Mouse (Mus musculus): ENCODE data around the gene Atpaf1. TPM values are rescaled to one million over a fixed set of nuclear protein-coding genes. Genes with fewer than 3 reads are reported as not detected.

Atpaf1 gene
- total RNA-seq, 2 experiments from 2014 or later = 35.2 to 37.8 TPM

- no peak for DNase-seq (ENCODE audit: low spot score in 2 of 2)
Observed at GRCm38 (mm10) chr4:115795360-115795759, 10.7 kb downstream of the Atpaf1 start.

DNA sequence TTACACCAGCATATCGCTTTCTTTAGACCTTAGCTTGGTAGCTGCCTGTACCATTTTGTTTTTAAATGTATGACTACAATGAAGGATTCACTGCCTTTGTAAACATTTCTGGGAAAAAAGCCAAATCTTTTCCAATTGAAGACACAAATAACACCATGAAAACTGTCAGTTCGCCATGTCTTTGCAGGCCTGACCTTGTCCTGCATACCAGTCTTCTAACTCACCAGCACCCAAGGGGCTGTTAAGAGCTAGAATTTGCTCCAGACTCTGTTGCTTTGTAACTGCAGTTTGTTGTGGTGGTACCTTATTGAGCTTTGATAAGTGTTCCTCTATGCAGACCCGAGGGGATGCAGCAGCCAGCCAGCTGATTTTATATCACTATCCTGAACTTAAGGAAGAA lies 15.4 kb downstream of the Atpaf1 start:
- DNase-seq (ENCODE audit: low spot score in 2 of 2) = no peak

GRCm38 (mm10) chr4:115812326-115812725 lies 27.7 kb downstream of the Atpaf1 start:
- DNase-seq (ENCODE audit: low spot score in 2 of 2) = no peak

DNA sequence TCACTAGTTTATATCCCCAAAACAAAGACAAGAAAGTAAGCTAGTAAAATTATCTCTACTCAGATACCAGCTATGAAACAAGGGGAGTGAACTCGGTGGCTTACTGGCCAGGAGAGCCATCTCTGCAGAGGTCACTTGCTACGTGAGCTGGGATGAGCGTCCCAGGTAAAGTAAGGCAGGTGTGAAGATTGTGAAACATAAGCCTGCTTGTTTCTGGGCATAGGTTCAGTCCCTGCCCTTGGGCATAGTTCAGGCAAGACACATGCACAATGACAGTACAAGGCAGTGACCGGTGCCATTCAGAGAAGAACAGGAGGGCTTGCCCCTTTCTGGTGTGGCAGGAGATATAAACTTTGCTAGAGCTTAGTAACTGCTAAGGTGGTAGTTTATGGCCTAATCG lies 31.0 kb downstream of the Atpaf1 start:
- DNase-seq (ENCODE audit: low spot score in 2 of 2) = no peak

GRCm38 (mm10) chr4:115820199-115820598 lies 35.6 kb downstream of the Atpaf1 start:
- DNase-seq (ENCODE audit: low spot score in 2 of 2) = no peak

GRCm38 (mm10) chr4:115820944-115821343 lies 36.3 kb downstream of the Atpaf1 start:
- no peak for DNase-seq (ENCODE audit: low spot score in 2 of 2)

DNA sequence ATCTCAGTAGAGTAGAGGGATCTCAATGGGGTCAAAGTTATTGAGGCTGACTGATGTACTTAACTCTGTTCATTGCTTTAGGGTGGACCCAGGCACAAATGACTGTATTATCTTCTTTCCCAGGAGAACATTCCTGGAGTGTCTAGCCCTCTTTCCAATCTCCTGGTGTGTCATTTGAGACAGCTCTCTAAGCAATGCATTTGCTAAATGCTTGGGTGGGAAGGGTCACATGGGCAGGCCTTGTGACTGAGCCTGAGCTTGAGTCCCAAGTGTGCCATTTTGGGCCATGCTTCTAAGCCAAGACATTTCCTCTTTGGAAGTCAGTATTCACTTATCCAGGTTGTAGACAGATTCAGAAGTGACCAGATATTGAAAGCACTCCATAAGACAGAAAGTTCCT lies 36.8 kb downstream of the Atpaf1 start:
- DNase-seq (ENCODE audit: low spot score in 2 of 2) = no peak

DNA sequence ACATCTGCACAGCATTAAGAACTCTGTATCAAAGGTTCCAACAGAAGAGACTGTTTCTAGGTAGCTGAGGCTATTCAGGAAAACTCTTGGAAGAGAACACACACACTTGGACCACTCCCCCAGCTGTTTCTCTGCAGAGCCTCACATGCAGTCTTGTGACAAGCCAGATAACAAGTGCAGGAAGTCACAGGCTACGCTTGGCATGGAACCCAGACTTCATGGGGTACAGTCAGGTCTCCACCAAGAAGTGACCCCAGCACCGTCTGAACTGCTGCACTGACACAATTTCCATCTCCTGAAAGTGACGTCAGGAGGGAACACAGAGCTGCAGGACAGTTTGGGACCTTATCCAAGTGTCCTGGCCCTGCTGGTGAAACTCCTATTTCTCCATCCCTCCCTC lies 37.3 kb downstream of the Atpaf1 start:
- DNase-seq (ENCODE audit: low spot score in 2 of 2) = no peak

DNA sequence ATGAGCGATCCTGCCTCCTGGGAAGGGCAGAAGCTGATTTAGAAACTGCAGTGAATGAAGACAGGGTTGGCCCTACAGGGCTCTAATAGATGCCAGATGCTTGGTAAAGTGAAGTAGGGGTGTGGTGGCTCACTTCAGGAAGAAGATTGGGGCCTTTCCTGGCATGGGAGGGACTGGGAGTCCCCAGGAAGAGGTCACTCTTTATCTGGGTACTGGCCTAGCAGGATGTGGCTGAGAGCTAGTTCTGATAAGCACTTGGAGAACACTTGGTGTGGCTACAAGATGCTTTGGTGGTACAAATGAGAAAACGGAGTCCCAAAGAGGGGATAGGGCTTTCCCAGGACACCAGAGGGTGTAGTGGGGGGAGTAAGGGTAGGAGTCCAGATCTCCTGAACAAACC lies 39.6 kb downstream of the Atpaf1 start:
- DNase-seq (ENCODE audit: low spot score in 2 of 2) = no peak

- no peak for DNase-seq (ENCODE audit: low spot score in 2 of 2)
Observed at GRCm38 (mm10) chr4:115825271-115825670, 40.7 kb downstream of the Atpaf1 start.

DNA sequence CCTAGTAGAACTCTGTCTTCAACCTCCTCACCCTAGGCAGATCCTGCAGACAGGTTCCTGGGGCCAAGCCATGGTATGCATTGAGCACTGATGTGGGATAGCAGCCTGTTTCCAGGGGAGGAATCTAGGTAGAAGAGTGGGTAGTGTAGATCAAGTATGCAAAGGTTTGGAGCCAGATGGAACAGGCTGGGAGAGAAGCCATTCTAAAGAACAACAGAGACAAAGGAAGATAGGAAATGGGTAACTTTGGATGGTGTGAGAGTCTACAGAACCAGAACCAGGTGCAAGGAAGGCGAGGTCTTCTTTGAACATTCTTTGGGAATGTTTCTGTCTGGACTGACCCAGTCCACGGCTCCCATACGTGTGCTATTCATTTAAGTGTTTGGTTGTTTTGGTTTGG lies 42.5 kb downstream of the Atpaf1 start:
- no peak for DNase-seq (ENCODE audit: low spot score in 2 of 2)

- no peak for DNase-seq (ENCODE audit: low spot score in 2 of 2)
Observed at GRCm38 (mm10) chr4:115827535-115827887, 42.9 kb downstream of the Atpaf1 start.

DNA sequence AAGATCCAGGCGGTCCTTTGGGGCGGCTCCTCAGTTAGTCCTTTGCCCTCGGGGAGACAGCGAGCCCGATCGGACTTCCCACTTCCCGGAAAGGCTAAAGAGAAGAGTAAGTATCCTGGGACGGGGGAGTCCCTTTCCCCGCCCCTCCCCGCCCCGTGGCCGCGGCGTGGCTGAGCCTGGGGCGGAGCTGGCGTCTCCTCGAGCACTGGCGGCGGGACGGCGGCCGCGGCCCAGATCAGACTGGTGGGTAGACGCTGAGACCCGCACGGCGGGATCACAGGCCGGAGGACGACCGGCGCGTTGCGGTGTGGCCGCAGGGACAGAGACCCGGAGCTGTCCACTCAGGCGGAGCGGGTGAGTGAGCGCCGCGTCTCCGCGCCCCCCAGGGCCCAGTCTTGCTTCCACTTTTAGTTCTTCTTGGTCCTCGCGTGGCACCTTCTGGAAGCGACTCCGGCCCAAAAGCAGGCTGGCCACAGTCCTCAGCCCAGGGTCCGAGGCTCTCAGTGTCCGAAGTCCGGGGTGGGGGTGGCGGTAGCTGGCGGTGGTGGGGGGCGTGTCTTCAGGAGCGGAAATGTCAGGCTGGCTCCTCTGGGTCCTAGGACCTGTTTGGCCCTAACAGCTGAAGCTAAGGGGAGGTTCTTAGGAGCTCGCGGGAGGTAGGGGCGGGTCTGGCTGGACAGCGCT lies 43.4 kb downstream of the Atpaf1 start, which contains the start of gene Mob3c:
Mob3c (plus strand) TSS at position 205 of the 684 bp plus-strand sequence.
- DNase-seq (ENCODE audit: low spot score in 2 of 2) = peak; percentile 28 to 45

GRCm38 (mm10) chr4:115828572-115828902 lies 43.9 kb downstream of the Atpaf1 start:
- DNase-seq (ENCODE audit: low spot score in 2 of 2) = no peak

DNA sequence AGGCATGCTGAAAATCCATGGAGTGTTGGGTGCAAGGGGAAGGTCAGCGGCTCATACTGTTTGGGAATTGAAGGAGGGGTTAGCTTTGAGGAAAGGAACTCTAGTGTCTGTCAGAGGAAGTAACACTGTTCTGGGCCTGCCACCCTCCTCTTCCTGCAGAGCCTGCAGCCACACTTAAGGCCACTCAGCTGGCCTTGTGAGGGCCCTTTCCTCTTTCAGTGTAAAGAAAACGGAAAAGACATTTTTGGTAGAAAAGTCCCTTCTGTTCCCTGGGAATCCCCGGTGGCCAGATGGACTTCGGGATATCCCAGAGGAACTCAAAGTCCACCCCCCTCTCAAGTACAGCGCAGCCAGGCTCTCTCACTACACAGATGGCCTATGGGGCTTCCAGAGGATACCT lies 45.9 kb downstream of the Atpaf1 start:
- no peak for DNase-seq (ENCODE audit: low spot score in 2 of 2)

- DNase-seq (ENCODE audit: low spot score in 2 of 2) = no peak
Observed at GRCm38 (mm10) chr4:115831221-115831620, 46.6 kb downstream of the Atpaf1 start.

DNA sequence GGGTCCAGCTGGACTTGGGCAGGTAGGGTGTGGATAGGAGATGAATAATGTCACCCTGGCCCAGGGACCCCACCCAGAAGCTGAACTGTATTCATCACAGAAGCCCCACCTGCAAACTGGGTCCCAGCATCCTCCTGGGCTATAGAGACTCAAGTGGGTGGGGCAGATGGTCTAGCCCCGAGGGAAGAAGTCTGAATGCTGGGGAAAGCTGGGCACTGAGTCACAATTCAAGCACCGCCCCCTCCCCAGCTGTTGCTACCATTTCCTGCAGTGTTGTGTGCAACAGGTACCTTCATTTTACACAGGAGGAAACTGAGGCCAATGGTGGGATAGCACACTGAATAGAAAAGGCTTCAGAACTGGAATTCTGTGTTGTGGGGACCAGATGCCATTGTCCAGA lies 47.4 kb downstream of the Atpaf1 start:
- no peak for DNase-seq (ENCODE audit: low spot score in 2 of 2)

DNA sequence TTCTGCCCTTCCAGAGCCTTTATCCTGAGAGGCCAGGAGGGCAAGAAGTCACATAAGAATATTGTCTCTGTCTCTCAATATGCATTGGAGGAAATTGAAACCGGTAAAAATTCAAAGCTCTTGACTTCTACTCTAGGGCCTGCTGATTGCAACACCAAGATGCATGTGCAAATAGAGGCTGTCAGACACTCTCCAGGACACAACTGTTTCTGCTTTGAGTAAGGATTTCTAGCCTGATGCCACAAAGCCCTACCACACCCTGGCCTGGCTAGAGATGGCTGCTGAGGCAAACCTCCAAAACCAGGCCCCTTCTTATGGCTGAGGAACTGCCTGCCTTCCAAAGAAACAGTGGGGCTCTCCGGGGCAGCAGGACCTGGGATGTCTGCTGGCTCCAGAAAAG lies 51.0 kb downstream of the Atpaf1 start:
- DNase-seq (ENCODE audit: low spot score in 2 of 2) = no peak

DNA sequence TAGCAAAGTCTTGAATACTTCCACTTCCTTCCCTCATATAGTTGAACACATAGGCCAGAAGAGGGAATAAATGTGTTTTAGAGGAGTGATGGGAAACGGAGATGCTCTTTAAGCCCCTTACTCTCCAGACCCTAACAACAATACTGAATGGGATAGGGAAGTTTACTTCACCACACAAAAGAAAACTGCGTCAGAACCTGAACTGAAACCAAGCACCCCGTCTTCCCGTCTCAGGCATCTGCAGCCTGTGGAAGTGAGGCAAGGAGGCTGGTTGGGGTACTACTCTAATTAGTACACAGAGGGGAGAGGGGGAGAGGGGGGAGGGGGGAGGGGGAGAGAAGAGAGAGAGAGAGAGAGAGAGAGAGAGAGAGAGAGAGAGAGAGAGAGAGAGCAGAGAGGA lies 53.6 kb downstream of the Atpaf1 start:
- no peak for DNase-seq (ENCODE audit: low spot score in 2 of 2)

DNA sequence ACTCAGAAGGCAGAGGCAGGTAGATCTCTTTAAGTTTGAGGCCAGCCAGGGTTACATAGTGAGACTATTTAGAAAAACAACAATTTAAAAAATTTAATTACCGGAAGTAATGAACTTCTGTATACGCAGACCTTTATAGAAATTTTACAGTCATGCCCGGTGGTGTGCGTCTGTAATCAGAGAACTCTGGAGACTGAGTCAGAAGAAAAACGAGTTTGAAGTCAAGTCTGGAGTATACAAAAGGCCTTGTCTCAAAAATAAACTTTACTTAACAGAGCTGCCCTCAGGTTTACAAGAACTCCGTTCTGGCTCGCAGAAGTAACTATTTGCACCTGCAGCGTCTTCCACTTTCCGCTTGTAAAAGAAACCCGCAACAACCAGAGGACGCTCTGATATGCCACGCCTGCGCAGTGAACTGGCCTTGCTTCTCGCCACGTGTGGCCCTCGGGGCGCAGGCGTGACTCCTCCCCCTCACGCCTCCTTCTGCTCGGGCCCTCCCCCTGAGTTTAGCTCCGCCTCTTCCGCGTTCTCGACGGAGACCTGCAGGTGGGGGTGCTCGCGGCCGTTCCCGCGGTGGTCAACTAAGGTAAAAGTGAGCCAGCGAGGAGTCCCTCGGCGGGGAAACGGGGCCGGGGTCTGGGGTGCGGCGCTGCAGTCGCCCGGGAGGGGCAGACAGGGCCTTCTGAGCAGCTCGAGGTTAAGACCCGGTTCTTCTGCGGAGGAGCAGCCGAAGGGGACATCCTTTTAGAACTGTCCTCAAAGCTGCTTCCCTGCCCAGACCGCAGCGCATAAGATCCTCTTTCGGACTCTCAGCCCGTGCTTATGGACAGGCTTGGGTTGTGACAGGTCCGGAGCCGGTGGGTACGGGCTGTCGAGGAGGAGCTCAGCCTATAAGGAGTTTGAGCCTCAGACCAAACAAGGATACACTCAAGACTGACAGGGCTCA lies 54.4 kb downstream of the Atpaf1 start, which contains the start of gene Mknk1:
Mknk1 (plus strand) TSS at position 503 of the 946 bp plus-strand sequence.
- peak; percentile 88 to 94 for DNase-seq (ENCODE audit: low spot score in 2 of 2)

GRCm38 (mm10) chr4:115839956-115840355 lies 55.3 kb downstream of the Atpaf1 start:
- DNase-seq (ENCODE audit: low spot score in 2 of 2) = no peak

DNA sequence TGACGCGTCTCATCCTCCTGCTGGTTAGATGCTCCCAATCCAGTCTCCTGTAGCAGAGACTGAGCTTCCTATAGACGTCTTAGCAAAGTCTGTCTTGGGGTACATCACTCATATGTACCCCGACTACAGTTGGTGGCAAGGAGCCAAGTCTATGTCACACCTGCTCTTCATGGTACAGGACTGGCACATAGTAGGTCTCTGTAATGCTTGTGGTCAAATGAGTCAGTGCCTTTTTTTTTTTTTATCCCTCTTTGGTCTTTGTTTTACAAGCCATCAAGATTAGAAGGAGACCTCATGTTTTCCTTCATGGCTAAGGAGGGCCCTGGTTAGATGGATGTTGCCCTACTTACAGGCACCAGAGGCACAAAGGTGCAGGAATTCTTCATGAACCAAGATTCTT lies 56.2 kb downstream of the Atpaf1 start:
- no peak for DNase-seq (ENCODE audit: low spot score in 2 of 2)
